Mouse (Mus musculus) forebrain, embryonic 15.5 days (tissue): ENCODE measurements around the gene Adamts10. TPM values are rescaled to one million over a fixed set of nuclear protein-coding genes. Genes with fewer than 3 reads are reported as not detected.

ENCODE experiments used
- ATAC-seq: fragments of 200-750 bp; cut with Nextera tagmentation; replicated peaks from 2 replicates; pipeline ENCODE4 v1.8.0; 2017; ENCODE audit warnings: mild to moderate bottlenecking, moderate TSS enrichment, moderate library complexity
- H3K27ac ChIP-seq: fragments of 300-500 bp; sonication (generic); replicated peaks from 2 replicates; pipeline ENCODE4 v1.5.1; 2015; ENCODE audit warnings: mild to moderate bottlenecking, inconsistent platforms
- H3K27me3 ChIP-seq: fragments of 300-500 bp; sonication (generic); 2 replicates; pipeline ENCODE4 v1.6.1; 2015; ENCODE audit warnings: inconsistent platforms
- H3K36me3 ChIP-seq: fragments of 300-500 bp; sonication (generic); 2 replicates; pipeline ENCODE4 v1.6.1; 2015; ENCODE audit warnings: mild to moderate bottlenecking, inconsistent platforms
- H3K4me1 ChIP-seq: fragments of 300-500 bp; sonication (generic); 2 replicates; pipeline ENCODE4 v1.6.1; 2015; ENCODE audit warnings: inconsistent platforms
- H3K4me2 ChIP-seq: fragments of 300-500 bp; sonication (generic); replicated peaks from 2 replicates; pipeline ENCODE4 v1.6.1; 2015; ENCODE audit warnings: mild to moderate bottlenecking, inconsistent platforms
- H3K4me3 ChIP-seq: fragments of 300-500 bp; sonication (generic); 2 replicates; pipeline ENCODE4 v1.5.1; 2015; ENCODE audit warnings: mild to moderate bottlenecking, inconsistent platforms
- H3K9ac ChIP-seq: fragments of 300-500 bp; sonication (generic); replicated peaks from 2 replicates; pipeline ENCODE4 v1.6.1; 2015; ENCODE audit warnings: mild to moderate bottlenecking, inconsistent platforms
- H3K9me3 ChIP-seq: fragments of 300-500 bp; sonication (generic); 2 replicates; pipeline ENCODE4 v1.6.1; 2016; ENCODE audit warnings: inconsistent platforms
- WGBS: fragments of 180-500 bp; shearing (Covaris S2); methylation state at CpG from one replicate; pipeline ENCODE4 v1.1.7; 2015; ENCODE audit warnings: mixed read lengths; 5-methylcytosine and 5-hydroxymethylcytosine counted together
- polyA plus RNA-seq: library from polyadenylated mRNA; unstranded; fragments of >200 nt; fragmentation: Nextera tagmentation; extraction: Ambion mirVana; gene quantifications from 2 replicates; pipeline ENCODE4 v1.2.1, GENCODE M21; 2015

The Adamts10 gene
- polyA plus RNA-seq, 1 experiment from 2014 or later: 37.8 TPM

- Histone ChIP-seq H3K36me3 (no peaks in the 10 kb centered on the region), H3K4me3 (no peak overlapping the region), H3K9me3 (no peaks in the 10 kb centered on the region), H3K27ac (no peak overlapping the region), H3K4me2 (no peak overlapping the region), H3K4me1 (no peaks in the 10 kb centered on the region), H3K27me3 (no peaks in the 10 kb centered on the region), H3K9ac (no peak overlapping the region)
- WGBS: 83% methylated on average over 4 of the region's 4 CpGs
- no peak for ATAC-seq
Measured at GRCm38 (mm10) chr17:33557922-33558321, 33.9 kb downstream of the Adamts10 start.

DNA sequence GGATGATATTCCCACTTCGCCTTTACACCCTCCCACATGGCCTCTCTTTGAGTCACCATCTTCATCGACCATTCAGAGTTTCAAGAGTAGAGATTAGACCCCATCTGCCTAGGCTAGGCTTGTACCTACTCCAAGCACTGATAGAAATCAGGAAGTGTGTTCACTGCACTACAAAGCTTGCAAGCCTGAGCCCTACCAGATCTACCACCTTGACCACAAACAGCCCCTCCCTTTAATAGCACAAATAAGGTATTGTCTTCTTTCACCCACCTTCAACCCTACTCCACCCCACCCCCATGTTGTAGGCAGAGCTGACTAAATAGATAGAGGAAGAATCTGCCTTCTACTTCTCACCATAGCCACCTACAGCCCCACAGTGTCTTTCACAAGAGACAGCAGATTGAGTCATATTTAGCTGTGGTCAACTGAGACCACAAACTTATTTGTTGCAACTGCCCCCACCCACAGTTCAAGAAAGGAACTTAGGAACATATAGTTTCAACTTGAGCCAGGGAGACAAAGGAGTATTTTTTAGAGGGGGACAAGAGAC lies 39.6 kb downstream of the Adamts10 start:
- Histone ChIP-seq H3K9ac (no peak overlapping the region), H3K4me1 (no peaks in the 10 kb centered on the region), H3K27ac (no peak overlapping the region), H3K4me3 (no peak overlapping the region), H3K36me3 (no peaks in the 10 kb centered on the region), H3K27me3 (no peaks in the 10 kb centered on the region), H3K9me3 (no peaks in the 10 kb centered on the region), H3K4me2 (no peak overlapping the region)
- WGBS: 68% methylated on average over 2 of the region's 2 CpGs
- no peak for ATAC-seq

GRCm38 (mm10) chr17:33564599-33564998 lies 40.6 kb downstream of the Adamts10 start:
- ATAC-seq: no peak
- no peak overlapping the region for H3K9ac ChIP-seq
- H3K9me3 ChIP-seq: no peaks in the 10 kb centered on the region
- no peaks in the 10 kb centered on the region for H3K4me1 ChIP-seq
- no peaks in the 10 kb centered on the region for H3K36me3 ChIP-seq
- 44% methylated on average over 1 of the region's 1 CpGs for WGBS
- no peak overlapping the region for H3K4me2 ChIP-seq
- no peak overlapping the region for H3K4me3 ChIP-seq
- H3K27ac ChIP-seq: no peak overlapping the region
- no peaks in the 10 kb centered on the region for H3K27me3 ChIP-seq

DNA sequence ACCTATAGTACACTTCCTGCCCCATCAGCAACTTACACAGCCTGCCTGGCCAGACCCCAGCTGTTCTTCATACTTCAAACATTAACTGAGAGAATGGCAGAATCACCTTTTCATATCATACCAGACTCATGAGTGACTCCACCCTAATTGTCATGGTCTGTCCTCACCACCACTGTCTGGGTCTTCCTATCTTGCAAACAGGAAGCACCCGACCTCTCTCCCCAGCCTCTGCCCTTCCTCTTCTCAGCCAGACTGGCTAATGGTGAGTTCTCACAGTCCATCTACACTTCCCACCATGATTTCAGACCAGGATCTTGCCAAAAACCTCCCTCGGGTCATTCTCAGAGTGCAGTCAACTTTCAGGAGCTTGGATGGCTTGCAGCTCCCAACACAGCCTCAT lies 42.2 kb downstream of the Adamts10 start:
- H3K27me3 ChIP-seq: no peaks in the 10 kb centered on the region
- H3K36me3 ChIP-seq: no peaks in the 10 kb centered on the region
- no peaks in the 10 kb centered on the region for H3K9me3 ChIP-seq
- no peak for ATAC-seq
- H3K4me3 ChIP-seq: no peak overlapping the region
- H3K27ac ChIP-seq: no peak overlapping the region
- H3K4me2 ChIP-seq: no peak overlapping the region
- H3K4me1 ChIP-seq: no peaks in the 10 kb centered on the region
- 72% methylated on average over 2 of the region's 2 CpGs for WGBS
- no peak overlapping the region for H3K9ac ChIP-seq

DNA sequence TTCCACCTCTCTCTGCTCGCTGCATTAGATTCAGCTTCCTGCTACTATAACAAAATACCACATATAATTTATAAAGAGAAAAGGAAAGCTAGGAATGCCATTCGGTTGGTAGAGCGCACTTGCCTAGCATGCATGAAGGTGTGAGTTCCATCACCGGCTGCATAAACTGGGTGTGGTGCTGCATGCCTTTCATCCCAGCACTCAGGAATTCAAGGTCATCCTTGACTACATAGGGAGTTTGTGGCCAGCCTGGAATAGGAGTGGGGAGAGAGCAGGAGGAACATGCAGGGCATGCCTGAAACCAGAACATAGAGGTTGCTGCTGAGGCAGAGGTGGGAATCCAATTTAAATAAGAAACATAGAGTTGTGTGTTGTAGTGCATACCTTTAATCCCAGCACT lies 60.1 kb downstream of the Adamts10 start:
- no peak for ATAC-seq
- Histone ChIP-seq H3K27me3 (no peaks in the 10 kb centered on the region), H3K4me2 (no peak overlapping the region), H3K4me1 (no peaks in the 10 kb centered on the region), H3K4me3 (no peak overlapping the region), H3K36me3 (no peaks in the 10 kb centered on the region), H3K9me3 (no peaks in the 10 kb centered on the region), H3K27ac (no peak overlapping the region), H3K9ac (no peak overlapping the region)
- whole genome bisulfite sequencing: 90% methylated on average over 4 of the region's 4 CpGs

DNA sequence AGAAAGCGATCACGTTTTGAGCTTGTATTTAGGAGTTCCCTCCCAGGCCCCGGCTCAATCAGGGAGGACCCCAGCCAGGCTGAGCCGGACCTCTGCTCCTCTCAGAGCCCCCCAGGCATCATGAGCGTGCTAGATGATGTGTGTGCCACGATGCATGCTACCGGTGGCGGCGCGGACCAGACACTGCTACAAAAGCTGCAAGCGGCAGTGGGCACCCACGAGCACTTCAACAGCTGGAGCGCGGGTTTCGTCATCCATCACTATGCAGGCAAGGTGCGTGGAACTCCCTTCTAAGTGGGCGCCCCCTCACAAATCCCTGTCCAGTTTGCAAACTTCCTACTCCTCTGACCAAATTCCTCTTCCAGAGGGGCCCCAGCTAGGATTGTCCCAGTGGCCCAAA lies 62.0 kb downstream of the Adamts10 start:
- no peaks in the 10 kb centered on the region for H3K27me3 ChIP-seq
- no peaks in the 10 kb centered on the region for H3K9me3 ChIP-seq
- H3K9ac ChIP-seq: no peak overlapping the region
- no peak overlapping the region for H3K4me3 ChIP-seq
- no peak overlapping the region for H3K27ac ChIP-seq
- H3K36me3 ChIP-seq: no peaks in the 10 kb centered on the region
- WGBS: 76% methylated on average over 17 of the region's 17 CpGs
- no peak for ATAC-seq
- no peaks in the 10 kb centered on the region for H3K4me1 ChIP-seq
- no peak overlapping the region for H3K4me2 ChIP-seq

DNA sequence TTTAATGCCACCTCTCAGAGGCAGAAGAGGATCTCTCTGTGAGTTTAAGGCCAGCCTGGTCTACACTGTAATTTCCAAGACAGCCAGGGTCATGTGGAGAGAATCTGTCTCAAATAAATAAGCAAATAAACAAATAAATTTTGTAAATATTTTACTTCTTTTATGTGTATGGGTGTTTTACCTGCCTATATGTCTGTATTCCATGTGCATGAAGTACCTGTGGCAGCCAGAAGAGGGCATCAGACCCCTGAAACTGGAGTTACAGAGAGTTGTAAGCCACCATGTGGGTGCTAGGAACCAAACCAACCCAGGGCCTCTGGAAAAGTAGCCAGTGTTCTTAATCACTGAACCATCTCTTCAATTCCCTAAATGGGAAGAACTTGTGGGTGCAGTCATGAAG lies 73.3 kb downstream of the Adamts10 start:
- no peaks in the 10 kb centered on the region for H3K27me3 ChIP-seq
- H3K4me1 ChIP-seq: no peaks in the 10 kb centered on the region
- no peak overlapping the region for H3K9ac ChIP-seq
- H3K27ac ChIP-seq: no peak overlapping the region
- ATAC-seq: no peak
- no peaks in the 10 kb centered on the region for H3K36me3 ChIP-seq
- H3K4me3 ChIP-seq: no peak overlapping the region
- no peaks in the 10 kb centered on the region for H3K9me3 ChIP-seq
- H3K4me2 ChIP-seq: no peak overlapping the region

- no peaks in the 10 kb centered on the region for H3K36me3 ChIP-seq
- 93% methylated on average over 5 of the region's 5 CpGs for WGBS
- no peaks in the 10 kb centered on the region for H3K4me1 ChIP-seq
- no peak overlapping the region for H3K27ac ChIP-seq
- H3K4me3 ChIP-seq: no peak overlapping the region
- H3K9me3 ChIP-seq: no peaks in the 10 kb centered on the region
- no peak overlapping the region for H3K4me2 ChIP-seq
- no peaks in the 10 kb centered on the region for H3K27me3 ChIP-seq
- no peak for ATAC-seq
- no peak overlapping the region for H3K9ac ChIP-seq
Measured at GRCm38 (mm10) chr17:33598506-33598905, 74.5 kb downstream of the Adamts10 start.

DNA sequence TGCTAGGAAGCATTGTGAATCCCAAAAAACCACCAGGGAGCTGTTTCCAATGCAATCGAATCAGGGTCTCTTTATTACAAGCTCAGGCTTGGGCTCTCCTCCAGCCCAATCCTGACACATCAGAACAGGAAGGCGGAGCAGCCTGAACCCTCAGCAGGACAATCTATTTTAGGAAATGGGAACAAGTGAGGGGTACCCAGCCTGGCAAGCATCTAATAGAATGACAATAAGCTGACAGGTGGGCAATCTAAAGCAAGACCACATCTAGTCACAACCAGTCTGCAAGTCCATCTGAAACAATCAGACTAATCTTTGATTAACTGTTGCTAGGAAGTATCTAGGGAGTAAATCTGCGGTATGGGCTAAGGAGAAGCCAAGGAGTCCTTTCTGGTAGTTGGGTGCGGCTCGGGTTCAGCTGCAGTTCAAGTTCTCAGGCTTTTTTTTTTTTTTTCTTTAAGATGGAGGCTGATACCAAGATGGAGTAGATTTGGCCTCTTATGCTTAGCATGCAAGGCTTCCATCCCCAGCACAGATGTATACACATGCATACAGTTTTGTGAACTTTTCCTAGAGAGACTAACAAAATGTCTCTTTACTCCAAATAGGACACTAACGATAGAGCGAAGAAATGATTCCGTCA lies 76.0 kb downstream of the Adamts10 start:
- no peak for ATAC-seq
- Histone ChIP-seq H3K27me3 (no peaks in the 10 kb centered on the region), H3K4me2 (no peak overlapping the region), H3K9ac (no peak overlapping the region), H3K27ac (no peak overlapping the region), H3K4me3 (no peak overlapping the region), H3K36me3 (no peaks in the 10 kb centered on the region), H3K9me3 (no peaks in the 10 kb centered on the region), H3K4me1 (no peaks in the 10 kb centered on the region)
- WGBS: 89% methylated on average over 8 of the region's 8 CpGs

DNA sequence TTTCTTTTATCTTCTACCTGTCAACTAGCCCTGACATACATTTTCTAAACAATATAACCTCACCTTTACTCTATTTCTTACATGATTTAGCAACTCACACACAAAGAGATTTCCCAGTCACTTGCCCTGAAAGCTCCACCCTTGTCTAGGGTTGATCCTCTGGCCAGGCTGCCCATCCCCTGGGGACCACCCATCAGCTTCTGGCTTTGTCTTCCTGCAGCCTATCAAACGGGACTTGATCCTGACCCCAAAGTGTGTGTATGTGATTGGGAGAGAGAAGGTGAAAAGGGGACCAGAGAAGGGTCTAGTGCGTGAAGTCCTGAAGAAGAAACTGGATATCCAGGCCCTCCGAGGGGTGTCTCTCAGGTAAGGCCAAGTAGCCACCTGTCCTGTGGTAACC lies 76.8 kb downstream of the Adamts10 start:
- no peaks in the 10 kb centered on the region for H3K4me1 ChIP-seq
- WGBS: 70% methylated on average over 3 of the region's 3 CpGs
- H3K36me3 ChIP-seq: no peaks in the 10 kb centered on the region
- no peak overlapping the region for H3K4me3 ChIP-seq
- ATAC-seq: no peak
- H3K27me3 ChIP-seq: no peaks in the 10 kb centered on the region
- no peak overlapping the region for H3K9ac ChIP-seq
- no peak overlapping the region for H3K27ac ChIP-seq
- H3K9me3 ChIP-seq: no peaks in the 10 kb centered on the region
- no peak overlapping the region for H3K4me2 ChIP-seq

DNA sequence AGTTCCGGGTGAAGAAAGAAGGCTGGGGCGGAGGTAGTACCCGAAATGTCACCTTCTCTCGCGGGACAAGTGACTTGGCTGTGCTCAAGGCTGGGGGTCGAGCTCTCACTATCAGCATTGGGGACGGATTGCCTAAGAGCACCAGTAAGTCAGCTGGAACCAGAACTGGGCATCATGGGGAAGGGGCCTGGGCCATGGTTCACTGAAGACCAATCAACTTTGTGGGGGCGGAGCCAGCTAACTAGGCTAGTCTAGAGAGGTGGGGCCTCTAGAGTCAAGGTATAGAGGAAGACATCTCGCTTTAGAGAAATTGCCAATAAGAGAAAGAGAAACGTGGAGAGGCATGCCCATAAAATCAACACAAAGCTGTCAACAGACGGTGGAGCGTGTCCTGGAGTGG lies 77.9 kb downstream of the Adamts10 start:
- no peak overlapping the region for H3K27ac ChIP-seq
- 83% methylated on average over 12 of the region's 12 CpGs for WGBS
- no peak for ATAC-seq
- no peaks in the 10 kb centered on the region for H3K27me3 ChIP-seq
- H3K4me3 ChIP-seq: no peak overlapping the region
- H3K36me3 ChIP-seq: no peaks in the 10 kb centered on the region
- no peak overlapping the region for H3K9ac ChIP-seq
- no peak overlapping the region for H3K4me2 ChIP-seq
- no peaks in the 10 kb centered on the region for H3K4me1 ChIP-seq
- H3K9me3 ChIP-seq: no peaks in the 10 kb centered on the region
